Mouse (Mus musculus) heart, embryonic 12.5 days (tissue): Measurements from ENCODE around the gene Meioc. TPM values are rescaled to one million over a fixed set of nuclear protein-coding genes. Genes with fewer than 3 reads are reported as not detected.

ENCODE experiments used
- ATAC-seq: fragments of 200-750 bp; cut with Nextera tagmentation; 2 replicates; pipeline ENCODE4 v1.8.0; 2017; ENCODE audit warnings: moderate TSS enrichment, moderate library complexity; ENCODE audit not compliant: insufficient number of reproducible peaks, low FRiP score
- H3K27ac ChIP-seq: fragments of 300-500 bp; sonication (generic); 2 replicates; pipeline ENCODE4 v1.5.1; 2016; ENCODE audit warnings: mild to moderate bottlenecking, moderate library complexity; ENCODE audit not compliant: poor library complexity, severe bottlenecking
- H3K27me3 ChIP-seq: fragments of 300-500 bp; sonication (generic); replicated peaks from 2 replicates; pipeline ENCODE4 v1.6.1; 2016; ENCODE audit warnings: mild to moderate bottlenecking, moderate library complexity
- H3K36me3 ChIP-seq: fragments of 300-500 bp; sonication (generic); 2 replicates; pipeline ENCODE4 v1.6.1; 2016; ENCODE audit warnings: mild to moderate bottlenecking, moderate library complexity
- H3K4me1 ChIP-seq: fragments of 300-500 bp; sonication (generic); replicated peaks from 2 replicates; pipeline ENCODE4 v1.6.1; 2016; ENCODE audit warnings: mild to moderate bottlenecking
- H3K4me2 ChIP-seq: fragments of 300-500 bp; sonication (generic); 2 replicates; pipeline ENCODE4 v1.6.1; 2016; ENCODE audit warnings: mild to moderate bottlenecking, moderate library complexity
- H3K4me3 ChIP-seq: fragments of 300-500 bp; sonication (generic); 2 replicates; pipeline ENCODE4 v1.5.1; 2016; ENCODE audit warnings: mild to moderate bottlenecking
- H3K9ac ChIP-seq: fragments of 300-500 bp; sonication (generic); 2 replicates; pipeline ENCODE4 v1.6.1; 2016; ENCODE audit warnings: mild to moderate bottlenecking, moderate library complexity
- H3K9me3 ChIP-seq: fragments of 300-500 bp; sonication (generic); replicated peaks from 2 replicates; pipeline ENCODE4 v1.6.1; 2016; ENCODE audit warnings: mild to moderate bottlenecking, moderate library complexity
- WGBS: fragments of 180-500 bp; shearing (Covaris S2); methylation state at CpG from one replicate; pipeline ENCODE4 v1.1.7; 2016; 5-methylcytosine and 5-hydroxymethylcytosine counted together
- microRNA-seq: library from miRNA; unstranded; fragments of <30 nt; microRNA quantifications from one replicate; pipeline ENCODE4, GENCODE M21; 2017
- polyA plus RNA-seq: library from polyadenylated mRNA; unstranded; fragments of >200 nt; fragmentation: Nextera tagmentation; extraction: Ambion mirVana; gene quantifications from 2 replicates; pipeline ENCODE4 v1.2.1, GENCODE M21; 2016

Meioc gene
- polyA plus RNA-seq, 1 experiment from 2014 or later: 2.0 TPM

DNA sequence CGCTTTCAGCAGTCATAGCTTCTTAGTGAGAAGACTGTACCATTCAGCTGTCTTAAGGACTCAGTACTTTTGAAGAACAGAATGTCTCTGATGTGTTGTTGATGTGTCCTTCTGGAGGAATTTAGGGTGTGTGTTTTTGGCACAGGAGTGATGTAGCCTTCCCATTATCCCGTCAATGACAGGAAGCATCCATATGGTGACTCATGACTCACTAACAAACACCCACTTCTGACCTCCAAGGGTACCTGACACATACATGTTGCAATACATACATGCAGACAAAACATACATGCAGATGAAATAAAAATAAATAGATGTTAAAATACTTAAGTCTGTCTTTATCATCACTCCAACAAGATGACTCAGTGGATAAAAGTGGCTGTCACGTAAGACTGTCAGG lies 66.3 kb downstream of the Meioc start:
- H3K4me3 ChIP-seq: no peak overlapping the region
- H3K4me1 ChIP-seq: no peaks in the 10 kb centered on the region
- H3K9ac ChIP-seq: no peak overlapping the region
- no peaks in the 10 kb centered on the region for H3K36me3 ChIP-seq
- no peak for ATAC-seq
- no peaks in the 10 kb centered on the region for H3K27me3 ChIP-seq
- no peak overlapping the region for H3K4me2 ChIP-seq
- no peak overlapping the region for H3K27ac ChIP-seq
- 71% methylated on average over 3 of the region's 3 CpGs for WGBS
- H3K9me3 ChIP-seq: no peaks in the 10 kb centered on the region

DNA sequence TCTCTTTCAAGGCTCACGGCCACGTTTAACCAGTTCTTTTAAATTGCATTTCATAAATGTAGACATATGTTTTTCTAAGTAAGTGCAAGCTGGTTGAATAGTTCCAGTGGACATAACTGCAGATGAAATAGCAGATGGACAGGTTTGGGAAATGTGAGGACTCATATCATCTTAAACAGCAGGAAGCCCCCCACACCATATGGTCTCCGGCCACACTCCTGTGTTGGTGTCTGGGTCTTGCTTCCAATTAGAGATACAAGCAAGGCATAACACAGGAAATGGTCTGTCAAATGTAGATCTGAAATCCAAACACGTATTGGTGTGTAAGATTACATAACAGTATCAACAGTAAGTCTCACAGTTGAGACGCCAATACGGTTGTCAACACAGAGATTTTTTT lies 67.8 kb downstream of the Meioc start:
- no peak for ATAC-seq
- no peaks in the 10 kb centered on the region for H3K4me1 ChIP-seq
- no peak overlapping the region for H3K9ac ChIP-seq
- no peaks in the 10 kb centered on the region for H3K27me3 ChIP-seq
- no peak overlapping the region for H3K4me2 ChIP-seq
- no peaks in the 10 kb centered on the region for H3K36me3 ChIP-seq
- 73% methylated on average over 6 of the region's 6 CpGs for WGBS
- no peak overlapping the region for H3K27ac ChIP-seq
- H3K9me3 ChIP-seq: 0 out of 2 replicates have a peak, but pooled peaks cover 3% of the 10 kb centered on the region
- H3K4me3 ChIP-seq: no peak overlapping the region

Small RNA genes within 50 kb of the gene (microRNA-seq; reads per million reads assigned to microRNA genes)
- gene Gm22920: not detected

Other genes starting within 250 kb of the Meioc start
- 189 and 191 TPM in 2 replicates for gene Grn, start 233.4 kb upstream of the Meioc start, polyA plus RNA-seq
- 4.5 and 5.6 TPM in 2 replicates for gene Fam171a2, start 216.0 kb upstream of the Meioc start, polyA plus RNA-seq
- gene Itga2b, start 193.6 kb upstream of the Meioc start, polyA plus RNA-seq: 16.5 and 22.5 TPM in 2 replicates
- 38.9 and 42.7 TPM in 2 replicates for gene Gpatch8, start 107.3 kb upstream of the Meioc start, polyA plus RNA-seq
- gene Gm11627, start 84.3 kb upstream of the Meioc start, polyA plus RNA-seq: 10.9 and 11.6 TPM in 2 replicates
- gene Fzd2, start 59.3 kb upstream of the Meioc start, polyA plus RNA-seq: 32.0 and 33.8 TPM in 2 replicates
- gene Ccdc43, start 34.1 kb downstream of the Meioc start, polyA plus RNA-seq: 46.4 and 46.5 TPM in 2 replicates
- 9.1 and 10.0 TPM in 2 replicates for gene Adam11, start 97.7 kb downstream of the Meioc start, polyA plus RNA-seq
- gene Gjc1, start 156.0 kb downstream of the Meioc start, polyA plus RNA-seq: 69.9 and 72.1 TPM in 2 replicates
- not detected in 2 replicates for gene Higd1b, start 172.1 kb downstream of the Meioc start, polyA plus RNA-seq
- gene Eftud2, start 217.3 kb downstream of the Meioc start, polyA plus RNA-seq: 145 and 146 TPM in 2 replicates
- 0.42 and 0.71 TPM in 2 replicates for gene Ccdc103, start 217.5 kb downstream of the Meioc start, polyA plus RNA-seq
- not detected in 2 replicates for gene Fam187a, start 221.5 kb downstream of the Meioc start, polyA plus RNA-seq
- gene Gfap, start 237.2 kb downstream of the Meioc start, polyA plus RNA-seq: 0.12 and 0.17 TPM in 2 replicates